In genomic region chr8:121949222-121949800, GRCm38 (mm10) we compare ENCODE assay signal across 8 mouse cellular contexts. TPM values are rescaled to one million over a fixed set of nuclear protein-coding genes. Genes with fewer than 3 reads are reported as not detected.
DNase-seq lines count a peak whose midpoint lies in the region; ATAC-seq and TF ChIP-seq lines count a peak whose summit lies in the region.

TSS of gene Banp (plus strand) at chr8:121949750.

- H3K27me3 ChIP-seq in kidney, adult 2 months (replicated peaks; ENCODE audit: control insufficient read depth, insufficient read depth, low read length): no peaks in the 10 kb centered on the region
- H3K27me3 ChIP-seq in G1E (ENCODE audit: insufficient read depth, low read length): no peaks in the 10 kb centered on the region
- no peaks in the 10 kb centered on the region for H3K27me3 ChIP-seq in hindbrain, embryonic 16.5 days (replicated peaks; ENCODE audit: control insufficient read depth, insufficient read depth, low read length)
- no peaks in the 10 kb centered on the region for H3K27me3 ChIP-seq in liver, postnatal 0 days (ENCODE audit: insufficient read depth, low read length)

- peak within 1 kb of the TSS; percentile 71 for H3K4me2 ChIP-seq in hindbrain, embryonic 16.5 days (ENCODE audit: low read length)
- peak within 1 kb of the TSS; percentile 83 for H3K4me2 ChIP-seq in liver, postnatal 0 days (ENCODE audit: low read depth, low read length)

- peak within 1 kb of the TSS; percentile 95 for H3K9ac ChIP-seq in hindbrain, embryonic 16.5 days (ENCODE audit: low read depth, low read length)
- H3K9ac ChIP-seq in liver, postnatal 0 days (replicated peaks): peak within 1 kb of the TSS; percentile 93

- peak within 1 kb of the TSS; percentile 91 for H3K4me3 ChIP-seq in kidney, adult 2 months (ENCODE audit: insufficient read depth, low read depth, low read length)
- peak within 1 kb of the TSS; percentile 87 for H3K4me3 ChIP-seq in G1E (ENCODE audit: low read depth, low read length)
- H3K4me3 ChIP-seq in embryonic fibroblast, embryonic 13.5 days (ENCODE audit: insufficient read depth, low read length): peak within 1 kb of the TSS; percentile 43
- H3K4me3 ChIP-seq in hindbrain, embryonic 16.5 days (ENCODE audit: low read length): peak within 1 kb of the TSS; percentile 89
- peak within 1 kb of the TSS; percentile 76 for H3K4me3 ChIP-seq in liver, postnatal 0 days (ENCODE audit: low read depth, low read length)

- H3K27ac ChIP-seq in kidney, adult 2 months (ENCODE audit: insufficient read depth, low read depth, low read length): peak within 1 kb of the TSS; percentile 99
- H3K27ac ChIP-seq in embryonic fibroblast, embryonic 13.5 days (ENCODE audit: insufficient read depth, low read length): peak within 1 kb of the TSS; percentile 83
- H3K27ac ChIP-seq in hindbrain, embryonic 16.5 days (ENCODE audit: low read depth, low read length): peak within 1 kb of the TSS; percentile 97
- H3K27ac ChIP-seq in liver, postnatal 0 days (ENCODE audit: low read depth): peak within 1 kb of the TSS; percentile 98

- no peaks in the 10 kb centered on the region for H3K36me3 ChIP-seq in kidney, adult 2 months (ENCODE audit: control insufficient read depth, insufficient read depth, low read length)
- peaks cover 35% of the 10 kb centered on the region for H3K36me3 ChIP-seq in G1E (replicated peaks)
- no peaks in the 10 kb centered on the region; the same call in 1 of the 2 replicates for H3K36me3 ChIP-seq in hindbrain, embryonic 16.5 days (ENCODE audit: control insufficient read depth, insufficient read depth, low read length)
- H3K36me3 ChIP-seq in liver, postnatal 0 days (replicated peaks; ENCODE audit: insufficient read depth, low read length): peaks cover 4% of the 10 kb centered on the region

- no peaks in the 10 kb centered on the region for H3K9me3 ChIP-seq in G1E (replicated peaks)
- no peaks in the 10 kb centered on the region for H3K9me3 ChIP-seq in hindbrain, embryonic 16.5 days (ENCODE audit: control insufficient read depth, low read length)
- no peaks in the 10 kb centered on the region for H3K9me3 ChIP-seq in liver, postnatal 0 days (ENCODE audit: low read length)

- TF ChIP-seq POLR2A in kidney, adult 2 months (IDR thresholded peaks at IDR 0.05; ENCODE audit: low read depth, low read length): no peak
- no peak for TF ChIP-seq POLR2A in embryonic fibroblast, embryonic 13.5 days (IDR thresholded peaks at IDR 0.05; ENCODE audit: low read depth, low read length)

- no peak for ATAC-seq in G1E (ENCODE audit: extremely low read depth, insufficient number of reproducible peaks, low FRiP score, poor library complexity, severe bottlenecking)
- 0 out of 2 replicates have a peak, but pooled peaks have one; percentile 0 for ATAC-seq in hindbrain, embryonic 16.5 days
- no peak for ATAC-seq in liver, postnatal 0 days

- no peak for TF ChIP-seq EP300 in liver, postnatal 0 days (IDR thresholded peaks at IDR 0.05; ENCODE audit: low read depth)

- peaks cover 15% of the 10 kb centered on the region; the same call in 1 of the 2 replicates for H3K4me1 ChIP-seq in kidney, adult 2 months (ENCODE audit: control insufficient read depth, insufficient read depth, low read length)
- H3K4me1 ChIP-seq in G1E (ENCODE audit: insufficient read depth, low read depth, low read length): peaks cover 71% of the 10 kb centered on the region
- H3K4me1 ChIP-seq in embryonic fibroblast, embryonic 13.5 days (ENCODE audit: control insufficient read depth, insufficient read depth, low read length): peaks cover 3% of the 10 kb centered on the region; the same call in 1 of the 2 replicates
- H3K4me1 ChIP-seq in hindbrain, embryonic 16.5 days (ENCODE audit: control insufficient read depth, insufficient read depth, low read depth, low read length): peaks cover 37% of the 10 kb centered on the region
- peaks cover 55% of the 10 kb centered on the region for H3K4me1 ChIP-seq in liver, postnatal 0 days (ENCODE audit: insufficient read depth)

- WGBS in kidney, adult 2 months: 51% methylated on average over 6 of the region's 6 CpGs
- 73% methylated on average over 6 of the region's 6 CpGs for WGBS in hindbrain, embryonic 16.5 days
- 45% methylated on average over 6 of the region's 6 CpGs for WGBS in liver, postnatal 0 days (ENCODE audit: insufficient replicate concordance)

- no peak for DNase-seq in kidney, adult 2 months
- DNase-seq in kidney, adult 8-10 months: no peak
- no peak for DNase-seq in G1E (ENCODE audit: low spot score)
- DNase-seq in liver, postnatal 0 days: no peak
- no peak for DNase-seq in right cerebral cortex, adult 18-20 months
- no peak for DNase-seq in right cerebral cortex, postnatal 14 days

- TF ChIP-seq CTCF in kidney, adult 2 months (conservative IDR thresholded peaks at IDR 0.05; ENCODE audit: insufficient read depth, insufficient read length, low read depth, low read length): no peak
- no peak for TF ChIP-seq CTCF in G1E (IDR thresholded peaks at IDR 0.05; ENCODE audit: low read depth, low read length)
- no peak for TF ChIP-seq CTCF in embryonic fibroblast, embryonic 13.5 days (IDR thresholded peaks at IDR 0.05; ENCODE audit: borderline replicate concordance, insufficient read depth, low read length)
- TF ChIP-seq CTCF in liver, postnatal 0 days (IDR thresholded peaks at IDR 0.05; ENCODE audit: low read depth): no peak

RNA-seq across cellular contexts. Expression of gene Banp, which starts in this region (rescaled TPM):
- 35.7 and 44.9 TPM in 2 replicates for polyA plus RNA-seq in kidney, adult 2 months (2012; rRNA removed)
- total RNA-seq in G1E (2014; fragmentation: Nextera tagmentation) (35.7 and 43.5 TPM in 2 replicates), G1E (2017) (42.5 and 46.6 TPM in 2 replicates)
- polyA plus RNA-seq in G1E (2012): 49.1 and 50.7 TPM in 2 replicates
- polyA plus RNA-seq in embryonic fibroblast, embryonic 13.5 days (2011; ENCODE audit: insufficient read length, low read depth, missing spikeins): 32.1 and 38.9 TPM in 2 replicates
- polyA plus RNA-seq in hindbrain, embryonic 16.5 days (2015; fragmentation: Nextera tagmentation; extraction: Ambion mirVana): 49.9 and 54.9 TPM in 2 replicates
- 7.6 and 7.9 TPM in 2 replicates for polyA plus RNA-seq in liver, postnatal 0 days (2015; fragmentation: Nextera tagmentation; extraction: Ambion mirVana)
